Mouse (Mus musculus) heart, adult 2 months (tissue): ENCODE measurements at regions not wholly inside any gene's neighbourhood (a gene's known extent, or its start where the extent isn't known, plus 50 kb on each side); places are given as distances from the start of the nearest gene placed in this dataset.

ENCODE experiments used
- DNase-seq, 2 experiments: peaks; one replicate each; pipeline ENCODE4 v3.0.0; 2021
- H3K27ac ChIP-seq: fragments of 200-600 bp; 2 replicates; pipeline ENCODE4 v1.8.1; 2022
- H3K27me3 ChIP-seq: fragments of 200-500 bp; 2 replicates; pipeline ENCODE4 v1.6.1; 2012; ENCODE audit warnings: mild to moderate bottlenecking, low read length, inconsistent platforms, mixed read lengths; ENCODE audit not compliant: control insufficient read depth, insufficient read depth
- H3K36me3 ChIP-seq: fragments of 200-500 bp; 2 replicates; pipeline ENCODE4 v1.6.1; 2012; ENCODE audit warnings: low read length, inconsistent platforms; ENCODE audit not compliant: control insufficient read depth, insufficient read depth
- H3K4me1 ChIP-seq: fragments of 200-500 bp; 2 replicates; pipeline ENCODE4 v1.6.1; 2011; ENCODE audit warnings: low read length; ENCODE audit not compliant: control insufficient read depth, insufficient read depth
- H3K4me3 ChIP-seq: fragments of 200-600 bp; 2 replicates; pipeline ENCODE4 v1.8.1; 2022
- H3K79me2 ChIP-seq: fragments of 200-500 bp; replicated peaks from 2 replicates; pipeline ENCODE4 v1.6.1; 2012; ENCODE audit warnings: mild to moderate bottlenecking, inconsistent platforms, low read length, moderate library complexity, mixed read lengths; ENCODE audit not compliant: control insufficient read depth, insufficient read depth
- H3K9ac ChIP-seq: fragments of 200-500 bp; 2 replicates; pipeline ENCODE4 v1.6.1; 2012; ENCODE audit warnings: low read depth, mild to moderate bottlenecking, control low read depth, inconsistent platforms, low read length, mixed read lengths
- CTCF ChIP-seq: fragments of 200-600 bp; IDR thresholded peaks from 2 replicates; pipeline ENCODE4 v1.8.1; 2022; ENCODE audit warnings: antibody characterized with exemption, mild to moderate bottlenecking, moderate library complexity
- EP300 ChIP-seq: fragments of 200-500 bp; IDR thresholded peaks from 2 replicates; pipeline ENCODE4 v1.6.1; 2011; ENCODE audit warnings: low read depth, low read length, control low read depth; ENCODE audit not compliant: insufficient read depth
- POLR2A ChIP-seq: fragments of 200-500 bp; IDR thresholded peaks from 2 replicates; pipeline ENCODE4 v1.6.1; 2011; ENCODE audit warnings: mild to moderate bottlenecking, low read depth, low read length, control low read depth; ENCODE audit not compliant: insufficient read depth
- WGBS: fragments of 180-500 bp; shearing (Covaris S2); methylation state at CpG from one replicate; pipeline ENCODE4 v1.1.7; 2018; 5-methylcytosine and 5-hydroxymethylcytosine counted together
- intact Hi-C: fragments of 180-260 bp; cut with DNase I; formaldehyde crosslinking; loops from one replicate; pipeline ENCODE4 v1.15.1; 2025

GRCm38 (mm10) chr15:52953480-52953879 lies 931.2 kb upstream of the Gm7489 start:
- TF ChIP-seq EP300 (no peak), CTCF (no peak), POLR2A (no peak)
- WGBS: 46% methylated on average over 1 of the region's 1 CpGs
- intact Hi-C loops: no loop called here

DNA sequence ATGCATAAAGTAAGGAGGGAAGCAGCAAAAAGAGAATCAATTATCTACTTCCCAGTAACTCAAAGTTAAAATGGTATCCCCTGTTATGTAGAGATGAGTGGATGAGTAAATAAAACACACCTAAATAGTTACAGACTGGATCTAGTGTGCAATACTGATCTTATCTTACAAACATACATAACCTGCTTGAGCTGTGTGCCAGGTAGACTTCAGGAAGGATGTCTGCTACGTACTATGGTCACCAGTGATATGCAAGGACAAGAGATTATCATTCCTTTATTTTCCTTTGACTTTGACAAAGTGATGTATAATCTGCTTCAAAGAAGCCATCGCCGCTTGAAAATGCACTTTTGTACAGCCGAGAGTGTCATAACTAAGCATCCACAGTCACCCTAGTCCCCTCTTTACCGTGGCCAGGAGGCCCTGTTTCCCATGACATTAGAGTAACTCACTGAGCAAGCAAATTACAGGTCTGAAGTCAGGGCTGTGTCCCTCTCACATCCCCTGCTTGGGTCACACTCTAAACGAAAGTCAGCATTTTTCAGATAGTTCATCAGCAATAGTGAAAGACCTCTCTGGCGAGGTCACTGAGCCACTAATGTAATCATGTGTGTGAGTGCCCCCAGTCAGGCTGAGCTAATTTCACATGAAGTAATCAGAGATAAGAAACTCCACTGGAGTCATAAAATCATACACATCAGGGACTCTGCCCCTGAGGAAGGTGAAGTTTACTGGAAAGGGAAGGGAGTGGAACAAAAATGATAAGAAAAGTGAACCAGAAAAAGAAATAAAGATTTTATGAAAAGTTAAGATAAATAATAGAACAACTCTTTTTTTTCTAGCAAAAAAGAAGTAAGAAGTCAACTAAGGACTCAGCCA lies 929.8 kb upstream of the Gm7489 start:
- no peak for TF ChIP-seq POLR2A
- no peak for TF ChIP-seq CTCF
- TF ChIP-seq EP300: no peak
- Histone ChIP-seq H3K27ac (no peak overlapping the region), H3K4me3 (no peak overlapping the region), H3K27me3 (no peaks in the 10 kb centered on the region), H3K79me2 (no peaks in the 10 kb centered on the region), H3K4me1 (no peaks in the 10 kb centered on the region), H3K9ac (no peak overlapping the region), H3K36me3 (no peaks in the 10 kb centered on the region)
- intact Hi-C loops: no loop called here
- DNase-seq: no peak
- 69% methylated on average over 7 of the region's 7 CpGs for WGBS

More at GRCm38 (mm10) chr15:52953480-52953879, 931.2 kb upstream of the Gm7489 start:
- H3K79me2 ChIP-seq: no peaks in the 10 kb centered on the region
- no peaks in the 10 kb centered on the region for H3K4me1 ChIP-seq
- no peaks in the 10 kb centered on the region for H3K36me3 ChIP-seq
- no peak overlapping the region for H3K9ac ChIP-seq
- no peak overlapping the region for H3K27ac ChIP-seq
- DNase-seq: no peak
- no peaks in the 10 kb centered on the region for H3K27me3 ChIP-seq
- H3K4me3 ChIP-seq: no peak overlapping the region

- no peaks in the 10 kb centered on the region for H3K27me3 ChIP-seq
- H3K36me3 ChIP-seq: no peaks in the 10 kb centered on the region
- no peak overlapping the region for H3K27ac ChIP-seq
- WGBS: 55% methylated on average over 2 of the region's 2 CpGs
- H3K9ac ChIP-seq: no peak overlapping the region
- intact Hi-C loops: no loop called here
- no peak for DNase-seq
- no peaks in the 10 kb centered on the region for H3K4me1 ChIP-seq
- H3K79me2 ChIP-seq: no peaks in the 10 kb centered on the region
- TF ChIP-seq EP300 (no peak), CTCF (no peak), POLR2A (no peak)
- H3K4me3 ChIP-seq: no peak overlapping the region
Observed at GRCm38 (mm10) chr15:52959711-52960110, 925.0 kb upstream of the Gm7489 start.

- TF ChIP-seq EP300 (no peak), POLR2A (no peak), CTCF (no peak)
- no peak overlapping the region for H3K4me3 ChIP-seq
- H3K36me3 ChIP-seq: no peaks in the 10 kb centered on the region
- no peak for DNase-seq
- intact Hi-C loops: no loop called here
- no peak overlapping the region for H3K27ac ChIP-seq
- 54% methylated on average over 3 of the region's 3 CpGs for WGBS
- no peaks in the 10 kb centered on the region for H3K79me2 ChIP-seq
- no peaks in the 10 kb centered on the region for H3K4me1 ChIP-seq
- no peaks in the 10 kb centered on the region for H3K27me3 ChIP-seq
- H3K9ac ChIP-seq: no peak overlapping the region
Observed at GRCm38 (mm10) chr15:52961491-52961890, 923.2 kb upstream of the Gm7489 start.

- Histone ChIP-seq H3K36me3 (no peaks in the 10 kb centered on the region), H3K9ac (no peak overlapping the region), H3K4me3 (no peak overlapping the region), H3K27me3 (no peaks in the 10 kb centered on the region), H3K4me1 (no peaks in the 10 kb centered on the region; the same call in 1 of the 2 replicates), H3K27ac (no peak overlapping the region), H3K79me2 (no peaks in the 10 kb centered on the region)
- 51% methylated on average over 2 of the region's 2 CpGs for WGBS
- intact Hi-C loops: no loop called here
- no peak for DNase-seq
- TF ChIP-seq CTCF (no peak), EP300 (no peak), POLR2A (no peak)
Observed at GRCm38 (mm10) chr15:52963918-52964317, 920.8 kb upstream of the Gm7489 start.

DNA sequence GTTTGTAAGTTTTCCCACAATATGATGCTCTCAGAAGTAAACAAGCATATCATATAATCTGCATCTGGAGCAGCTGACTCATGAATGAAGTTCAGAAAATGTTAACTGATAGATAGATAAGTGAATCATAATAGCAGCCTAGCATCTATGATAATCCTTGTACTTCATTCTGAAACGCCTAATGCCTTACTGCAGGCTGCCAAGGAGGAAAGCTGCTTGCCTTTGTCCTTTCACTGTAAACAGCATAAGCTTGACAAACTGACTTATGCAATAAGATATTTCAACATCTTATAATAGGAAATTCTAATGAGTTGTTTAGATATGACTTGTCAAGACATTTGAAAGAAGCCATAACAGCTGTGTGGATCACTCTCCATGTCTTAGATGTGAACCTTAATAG lies 920.3 kb upstream of the Gm7489 start:
- intact Hi-C loops: no loop called here
- no peak overlapping the region for H3K27ac ChIP-seq
- DNase-seq: no peak
- no peak overlapping the region for H3K9ac ChIP-seq
- no peak overlapping the region for H3K4me3 ChIP-seq
- no peaks in the 10 kb centered on the region for H3K27me3 ChIP-seq
- H3K79me2 ChIP-seq: no peaks in the 10 kb centered on the region
- WGBS: 69% methylated on average over 1 of the region's 1 CpGs
- TF ChIP-seq CTCF (no peak), EP300 (no peak), POLR2A (no peak)
- no peaks in the 10 kb centered on the region for H3K36me3 ChIP-seq
- H3K4me1 ChIP-seq: no peaks in the 10 kb centered on the region; the same call in 1 of the 2 replicates
